Mouse (Mus musculus) 3T3-L1 (cell line): ENCODE data around the gene Snrpa.
"Not testable (repeated sequence)": the region's sequence is repeated elsewhere in the genome, so short reads cannot be mapped to it uniquely, and the experiment has no call there.

Experiments
- DNase-seq: peaks from one replicate; pipeline ENCODE4 v3.0.0-alpha.2; 2015; ENCODE audit warnings: low read depth, low spot score

Snrpa gene

GRCm38 (mm10) chr7:27195681-27196611, at the start of gene Snrpa, which contains the start of gene BC024978:
Snrpa (minus strand) TSS chr7:27196271.
BC024978 (plus strand) TSS chr7:27195781.
- peak; percentile 100 for DNase-seq

GRCm38 (mm10) chr7:27244088-27244487, 48.0 kb upstream of the Snrpa start:
- not testable (repeated sequence) for DNase-seq

- DNase-seq: no peak
These were observed 47.1 kb upstream of the Snrpa start for GRCm38 (mm10) chr7:27243211-27243610.

GRCm38 (mm10) chr7:27238568-27238967, 42.5 kb upstream of the Snrpa start:
- DNase-seq: no peak

- DNase-seq: no peak
These were observed 41.5 kb upstream of the Snrpa start for GRCm38 (mm10) chr7:27237527-27237926.

GRCm38 (mm10) chr7:27235726-27236125, 39.7 kb upstream of the Snrpa start:
- DNase-seq: no peak

GRCm38 (mm10) chr7:27233300-27233699, 37.2 kb upstream of the Snrpa start:
- DNase-seq: no peak

- peak; percentile 95 for DNase-seq
These were observed 36.8 kb upstream of the Snrpa start, which contains the start of gene Coq8b for GRCm38 (mm10) chr7:27232781-27233281. Coq8b (plus strand) TSS chr7:27233023.

GRCm38 (mm10) chr7:27231693-27232331, 35.7 kb upstream of the Snrpa start:
- DNase-seq: peak; percentile 95

- no peak for DNase-seq
These were observed 34.7 kb upstream of the Snrpa start for GRCm38 (mm10) chr7:27230781-27231180.

GRCm38 (mm10) chr7:27228865-27229264, 32.8 kb upstream of the Snrpa start:
- DNase-seq: no peak

GRCm38 (mm10) chr7:27228281-27228821, 32.3 kb upstream of the Snrpa start, which contains the start of gene Itpkc:
Itpkc (minus strand) TSS chr7:27228661.
- DNase-seq: peak; percentile 89

GRCm38 (mm10) chr7:27227676-27228075, 31.6 kb upstream of the Snrpa start:
- DNase-seq: peak; percentile 53

GRCm38 (mm10) chr7:27227276-27227675, 31.2 kb upstream of the Snrpa start:
- DNase-seq: no peak

- no peak for DNase-seq
These were observed 29.0 kb upstream of the Snrpa start for GRCm38 (mm10) chr7:27224877-27225575.

- DNase-seq: no peak
These were observed 26.5 kb upstream of the Snrpa start for GRCm38 (mm10) chr7:27222538-27222937.

GRCm38 (mm10) chr7:27221939-27222338, 25.9 kb upstream of the Snrpa start:
- DNase-seq: no peak

GRCm38 (mm10) chr7:27219937-27220336, 23.9 kb upstream of the Snrpa start:
- no peak for DNase-seq

- peak; percentile 83 for DNase-seq
These were observed 22.5 kb upstream of the Snrpa start for GRCm38 (mm10) chr7:27218586-27218985.

- DNase-seq: no peak
These were observed 16.6 kb upstream of the Snrpa start for GRCm38 (mm10) chr7:27212626-27213025.

GRCm38 (mm10) chr7:27203730-27204449, 7.8 kb upstream of the Snrpa start:
- DNase-seq: no peak
